Mouse (Mus musculus) embryo, embryonic 9.5 days (tissue): ENCODE results near the gene Lztfl1.
"Not testable (repeated sequence)": the region's sequence is repeated elsewhere in the genome, so short reads cannot be mapped to it uniquely, and the experiment has no call there.

Experiments used
- DNase-seq: peaks from one replicate; pipeline ENCODE4 v3.0.0-alpha.2; 2017; ENCODE audit errors: extremely low spot score

The Lztfl1 gene

DNA sequence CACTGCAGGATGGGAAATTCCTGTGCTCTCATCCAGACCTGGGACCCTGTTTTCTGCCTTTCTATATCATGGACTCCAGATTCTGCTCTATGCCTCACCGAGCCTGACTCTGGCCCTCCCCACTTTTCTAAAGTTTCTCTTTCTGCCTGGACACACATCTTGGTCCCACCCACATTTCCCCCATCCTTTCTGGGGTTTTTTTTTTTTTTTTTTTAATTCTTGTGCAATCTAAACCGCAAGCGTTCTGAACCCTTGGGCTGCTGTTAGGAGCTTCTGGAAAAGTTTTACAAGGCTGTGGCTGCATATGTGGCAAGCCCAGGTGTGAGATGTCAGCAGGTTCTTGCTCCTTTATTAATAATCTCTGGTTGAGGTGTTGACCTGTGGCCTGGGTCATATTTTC lies 33.8 kb downstream of the Lztfl1 start:
- no peak for DNase-seq

DNA sequence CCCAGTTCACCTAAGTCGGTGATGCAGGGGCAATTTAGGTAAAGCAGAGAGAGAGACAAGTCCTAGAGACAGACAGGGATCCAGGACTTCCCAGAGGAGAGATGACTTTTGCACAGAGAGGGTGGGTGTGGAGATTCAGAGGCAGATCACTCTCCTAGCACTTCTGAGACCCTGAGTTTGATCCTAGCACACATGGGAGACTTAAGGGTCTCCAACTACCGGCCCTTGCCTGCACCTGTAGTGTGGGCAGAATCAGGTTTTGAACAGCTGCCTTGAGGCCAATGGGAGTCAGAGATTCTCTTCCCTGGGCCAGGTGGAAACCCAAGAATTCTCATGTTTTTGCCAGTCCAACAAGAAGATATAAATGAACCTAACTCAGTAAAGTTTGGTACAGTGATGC lies 38.3 kb downstream of the Lztfl1 start:
- DNase-seq = no peak

DNA sequence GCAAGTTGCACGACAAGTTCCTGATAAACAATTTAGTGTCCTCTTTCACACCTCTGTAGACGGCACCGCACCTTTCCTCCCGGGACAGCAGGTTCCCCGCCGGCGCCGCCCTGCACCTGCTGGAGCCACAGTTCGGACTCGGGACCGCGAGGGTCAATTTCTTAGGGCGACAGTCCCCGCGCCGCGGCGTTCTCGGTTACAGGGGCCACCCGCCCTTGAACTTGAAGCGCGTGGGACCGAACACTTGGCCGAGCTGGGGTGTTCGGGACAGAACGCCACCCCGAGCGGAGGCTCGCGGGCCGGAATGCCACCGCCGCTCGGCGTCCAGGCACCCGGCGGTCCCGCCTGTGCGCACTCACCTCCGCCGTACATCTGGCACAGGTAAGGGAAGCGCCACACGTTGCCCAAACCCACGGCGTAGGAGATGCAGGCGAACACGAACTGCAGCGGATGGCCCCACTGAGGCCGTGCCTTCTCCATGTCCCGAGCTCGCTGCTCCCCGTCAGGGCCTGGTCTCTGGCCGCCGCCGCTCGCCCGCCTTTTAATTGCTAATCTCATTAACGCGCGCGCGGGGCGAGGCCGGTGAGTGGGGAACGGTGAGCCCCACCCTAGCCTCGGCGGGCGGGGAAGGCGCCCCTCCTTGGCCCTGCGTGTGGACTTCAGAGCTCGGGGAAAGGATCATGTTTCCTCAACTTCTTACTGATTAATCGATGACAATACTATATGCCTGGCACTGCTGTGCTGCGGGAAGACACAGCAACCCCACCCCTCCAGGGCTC lies 39.0 kb downstream of the Lztfl1 start, which contains the start of the genes Ccr9 and Slc6a20a:
Ccr9 (plus strand) TSS at position 113 of the 779 bp plus-strand sequence.
Slc6a20a (minus strand) TSS at position 559 of the 779 bp plus-strand sequence.
- peak; percentile 39 for DNase-seq

DNA sequence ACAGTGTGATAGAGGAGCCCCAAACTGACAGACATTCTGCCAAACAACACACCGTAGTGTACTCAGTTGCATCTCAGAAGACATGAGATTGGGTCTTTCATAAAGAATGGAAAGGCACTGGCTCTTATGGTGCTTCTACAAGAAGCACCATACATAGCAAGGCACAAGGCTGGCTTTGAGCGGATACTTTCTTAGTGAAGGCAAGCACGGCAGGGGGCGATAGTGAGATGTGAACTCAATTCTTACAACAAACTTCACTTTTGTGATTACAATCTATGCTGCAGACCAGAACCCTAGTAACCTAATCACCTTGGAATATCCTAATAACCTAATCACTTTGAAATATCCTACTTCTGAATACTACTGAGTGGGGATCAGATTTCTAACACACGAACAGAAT lies 51.9 kb downstream of the Lztfl1 start:
- no peak for DNase-seq

DNA sequence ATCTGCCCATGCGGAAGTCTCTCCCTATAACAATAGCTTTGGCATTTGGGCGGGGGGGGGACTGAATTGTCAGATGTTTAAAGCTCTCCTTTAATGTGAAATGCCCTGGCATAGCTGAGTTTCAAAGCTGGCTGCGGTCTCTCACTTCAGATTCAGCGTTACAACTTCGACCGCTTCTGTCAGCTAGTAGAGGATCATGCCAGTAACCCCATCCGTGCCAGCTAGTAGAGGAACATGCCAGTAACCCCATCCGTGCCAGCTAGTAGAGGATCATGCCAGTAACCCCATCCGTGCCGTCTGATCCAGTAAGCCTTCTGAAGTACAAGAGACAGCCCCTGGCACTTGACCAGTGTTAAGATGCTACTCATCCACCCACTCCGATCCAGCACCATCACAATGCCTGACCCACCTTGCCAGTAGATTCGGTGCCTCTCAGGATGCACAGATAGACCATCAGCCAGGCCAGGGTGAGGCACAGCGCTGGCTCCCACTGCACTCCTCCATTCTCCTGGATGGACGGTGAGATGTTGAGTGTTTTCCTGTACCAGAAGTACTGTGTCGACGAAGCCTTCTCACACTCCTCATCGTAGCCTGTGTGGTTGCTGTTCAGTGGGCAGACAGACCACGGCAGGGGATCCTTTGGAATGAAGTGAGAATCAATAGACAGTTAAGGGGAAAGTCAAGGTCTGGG lies 57.4 kb downstream of the Lztfl1 start:
- DNase-seq = not testable (repeated sequence)

DNA sequence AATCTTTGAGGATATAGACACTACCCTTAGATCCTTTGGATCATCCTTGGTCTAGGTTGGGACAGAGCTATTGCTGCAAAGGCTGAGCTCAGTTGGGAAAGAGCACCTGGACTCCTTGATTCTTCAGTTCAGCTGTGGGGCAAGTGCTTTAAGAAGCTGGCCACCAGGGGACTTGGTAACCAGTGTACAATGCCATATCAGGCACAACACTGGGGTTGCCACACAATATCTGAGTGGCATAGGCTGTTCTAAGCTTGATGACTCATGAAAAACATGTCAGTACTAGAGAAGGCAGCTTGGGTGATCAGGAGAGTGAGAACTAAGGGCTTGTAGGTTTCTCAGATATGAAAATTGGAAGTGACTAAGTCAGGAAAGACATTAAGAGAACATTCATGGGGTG lies 58.5 kb downstream of the Lztfl1 start:
- DNase-seq = no peak

DNA sequence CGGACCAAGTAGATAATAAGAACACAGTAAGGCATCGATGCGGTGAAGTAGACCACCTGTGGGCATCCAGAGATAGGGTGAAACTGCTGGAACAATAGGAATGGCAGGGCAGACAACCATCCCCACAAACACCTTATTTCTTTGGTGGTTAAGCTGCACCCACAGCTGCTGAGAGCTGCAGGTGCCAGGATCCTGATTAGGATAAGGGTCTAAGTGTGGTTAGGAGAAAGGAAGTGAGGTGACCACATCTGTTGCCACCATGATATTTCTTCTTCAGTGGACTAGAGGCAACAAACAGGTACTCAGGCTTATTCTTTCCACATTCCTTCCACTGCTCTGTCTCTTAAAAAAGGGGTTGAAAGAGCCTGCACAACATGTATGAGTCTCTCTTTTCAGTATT lies 60.0 kb downstream of the Lztfl1 start:
- no peak for DNase-seq

DNA sequence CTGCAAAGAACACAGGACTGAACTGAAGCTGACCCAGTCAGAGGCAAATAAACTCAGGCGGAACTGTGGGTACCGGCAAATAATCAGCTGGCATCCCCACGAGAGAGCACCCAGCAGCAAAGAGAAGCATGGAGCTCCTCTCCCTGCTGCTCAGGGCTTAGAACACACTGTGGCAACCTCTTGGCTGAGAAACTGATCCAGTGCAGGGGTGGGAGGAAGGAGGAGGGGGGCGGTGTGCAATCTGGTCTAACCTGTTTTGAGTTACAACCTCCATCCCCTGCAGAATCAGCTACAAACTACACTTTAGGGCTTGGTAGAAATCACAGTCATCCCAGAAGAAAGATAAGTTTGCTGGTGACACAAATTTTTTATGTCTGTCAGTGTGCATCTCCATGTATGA lies 66.1 kb downstream of the Lztfl1 start:
- DNase-seq = peak; percentile 10

DNA sequence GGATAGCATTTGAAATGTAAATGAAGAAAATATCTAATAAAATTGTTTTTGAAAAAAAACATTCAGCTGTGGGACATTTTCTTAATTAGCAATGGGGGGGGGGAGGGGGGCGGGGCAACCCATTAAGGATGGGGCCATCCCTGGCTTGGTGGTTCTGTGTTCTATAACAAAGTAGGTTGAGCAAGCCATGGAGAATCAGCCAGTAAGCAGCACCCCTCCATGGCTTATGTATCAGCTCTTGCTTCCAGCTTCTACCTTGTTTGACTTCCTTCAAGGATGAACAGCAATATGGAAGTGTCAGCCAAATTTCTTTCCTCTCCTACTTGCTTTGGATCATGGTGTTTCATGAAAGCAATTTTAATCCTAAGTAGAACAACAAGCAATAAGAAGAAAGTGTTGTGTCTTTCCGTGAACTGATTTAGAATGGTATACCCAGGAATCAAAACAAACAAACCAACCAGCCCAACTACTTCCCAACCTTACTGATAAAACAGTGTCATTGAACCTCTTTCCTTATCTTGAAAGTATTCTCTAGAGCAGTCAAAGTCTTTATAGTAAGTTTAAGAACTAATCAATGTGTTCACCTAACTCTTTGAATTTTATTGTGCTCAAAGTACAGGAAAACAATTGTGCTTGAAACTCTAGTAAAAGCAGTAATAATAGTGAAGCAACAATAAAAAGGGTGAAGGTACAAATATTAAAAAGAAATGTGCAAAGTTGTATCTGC lies 67.5 kb downstream of the Lztfl1 start:
- DNase-seq = no peak
